Mouse (Mus musculus): Measurements from ENCODE around the gene Zdhhc7.

DNA sequence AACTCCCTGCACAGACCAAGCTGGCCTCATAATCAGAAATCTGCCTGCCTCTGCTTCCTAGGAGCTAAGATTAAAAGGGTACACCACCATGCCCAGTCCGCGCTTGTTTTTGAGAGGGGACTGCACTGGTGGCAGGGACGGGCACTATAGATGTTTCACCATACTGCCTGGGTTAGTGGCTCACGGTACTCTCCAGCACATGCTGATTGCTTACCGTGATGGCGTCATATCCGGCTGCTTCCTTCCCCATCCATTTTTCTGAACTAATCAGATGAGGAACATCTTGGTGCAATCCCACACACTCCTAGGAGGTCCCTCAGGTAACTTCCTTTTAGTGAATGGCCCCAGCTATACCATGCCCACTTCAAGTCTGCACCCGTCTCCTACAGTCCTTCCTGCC is 56.4 kb downstream of the Zdhhc7 start:
- TF ChIP-seq CTCF (IDR thresholded peaks at IDR 0.05; ENCODE audit: extremely low read depth, insufficient read depth, low read length) (no peak), POLR2A (IDR thresholded peaks at IDR 0.05; ENCODE audit: extremely low read depth, insufficient read depth, low read length) (no peak)
